Mouse (Mus musculus) intestine, embryonic 16.5 days (tissue): ENCODE data around the gene Zranb3. TPM values are rescaled to one million over a fixed set of nuclear protein-coding genes. Genes with fewer than 3 reads are reported as not detected.

Experiments used
- ATAC-seq: fragments of 200-750 bp; cut with Nextera tagmentation; 2 replicates; pipeline ENCODE4 v1.8.0; 2017; ENCODE audit warnings: moderate TSS enrichment, moderate library complexity
- H3K27ac ChIP-seq: fragments of 300-500 bp; sonication (generic); 2 replicates; pipeline ENCODE4 v1.5.1; 2014; ENCODE audit warnings: mild to moderate bottlenecking, low read length
- H3K27me3 ChIP-seq: fragments of 300-500 bp; sonication (generic); replicated peaks from 2 replicates; pipeline ENCODE4 v1.6.1; 2014; ENCODE audit warnings: low read length, control low read depth, mixed read lengths; ENCODE audit not compliant: control insufficient read depth, insufficient read depth
- H3K36me3 ChIP-seq: fragments of 300-500 bp; sonication (generic); 2 replicates; pipeline ENCODE4 v1.6.1; 2014; ENCODE audit warnings: low read length, control low read depth; ENCODE audit not compliant: control insufficient read depth, insufficient read depth
- H3K4me1 ChIP-seq: fragments of 300-500 bp; sonication (generic); 2 replicates; pipeline ENCODE4 v1.6.1; 2014; ENCODE audit warnings: low read length, control low read depth, mixed read lengths; ENCODE audit not compliant: control insufficient read depth, insufficient read depth
- H3K4me2 ChIP-seq: fragments of 300-500 bp; sonication (generic); 2 replicates; pipeline ENCODE4 v1.6.1; 2014; ENCODE audit warnings: low read depth, low read length, control low read depth
- H3K4me3 ChIP-seq: fragments of 300-500 bp; sonication (generic); 2 replicates; pipeline ENCODE4 v1.5.1; 2014; ENCODE audit warnings: mild to moderate bottlenecking, low read length
- H3K9ac ChIP-seq: fragments of 300-500 bp; sonication (generic); 2 replicates; pipeline ENCODE4 v1.6.1; 2014; ENCODE audit warnings: low read depth, low read length
- H3K9me3 ChIP-seq: fragments of 300-500 bp; sonication (generic); 2 replicates; pipeline ENCODE4 v1.6.1; 2016; ENCODE audit warnings: low read length, control low read depth; ENCODE audit not compliant: control insufficient read depth
- WGBS: fragments of 180-500 bp; shearing (Covaris S2); extraction: QIAGEN DNeasy Blood & Tissue Kit; methylation state at CpG from one replicate; pipeline ENCODE4 v1.1.7; 2014; 5-methylcytosine and 5-hydroxymethylcytosine counted together
- polyA plus RNA-seq: library from polyadenylated mRNA; unstranded; fragments of >200 nt; fragmentation: Nextera tagmentation; extraction: Ambion mirVana; gene quantifications from 2 replicates; pipeline ENCODE4 v1.2.1, GENCODE M21; 2015

Gene Zranb3
- polyA plus RNA-seq, 1 experiment from 2014 or later, result 5.4 TPM

- no peak overlapping the region for H3K4me3 ChIP-seq
- no peak for ATAC-seq
- H3K9me3 ChIP-seq, result no peaks in the 10 kb centered on the region
- no peaks in the 10 kb centered on the region for H3K36me3 ChIP-seq
- no peaks in the 10 kb centered on the region for H3K4me1 ChIP-seq
- no peak overlapping the region for H3K27ac ChIP-seq
- H3K4me2 ChIP-seq, result no peak overlapping the region
- 90% methylated on average over 6 of the region's 6 CpGs for WGBS
- H3K9ac ChIP-seq, result no peak overlapping the region
- no peaks in the 10 kb centered on the region for H3K27me3 ChIP-seq
Measured at GRCm38 (mm10) chr1:128064716-128065115, 38.1 kb downstream of the Zranb3 start.

- no peak overlapping the region for H3K27ac ChIP-seq
- ATAC-seq, result no peak
Measured at GRCm38 (mm10) chr1:128062167-128062566, 40.7 kb downstream of the Zranb3 start.

DNA sequence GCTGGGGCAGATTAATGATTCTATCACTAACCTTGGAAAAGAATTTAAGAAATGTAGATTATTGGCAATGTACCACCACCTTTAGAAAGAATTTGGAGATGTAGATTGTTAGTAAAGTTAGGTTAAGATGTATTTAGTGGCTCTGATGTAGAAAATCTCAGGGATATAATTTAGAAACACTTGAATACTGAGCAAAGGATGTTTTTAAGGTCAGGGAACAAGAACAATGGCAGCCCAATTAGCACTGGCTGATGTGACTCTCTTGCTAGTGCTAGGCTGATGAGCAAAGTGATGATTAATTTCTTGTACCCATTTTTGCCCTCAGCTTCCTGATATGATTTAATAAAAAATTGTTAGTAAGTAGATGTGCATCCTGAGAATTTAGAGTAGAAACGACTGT, 41.4 kb downstream of the Zranb3 start:
- H3K36me3 ChIP-seq, result no peaks in the 10 kb centered on the region
- H3K9me3 ChIP-seq, result no peaks in the 10 kb centered on the region
- no peaks in the 10 kb centered on the region for H3K4me1 ChIP-seq
- no peak overlapping the region for H3K4me3 ChIP-seq
- H3K27ac ChIP-seq, result no peak overlapping the region
- no peak overlapping the region for H3K9ac ChIP-seq
- no peak for ATAC-seq
- 73% methylated on average over 1 of the region's 1 CpGs for WGBS
- H3K27me3 ChIP-seq, result no peaks in the 10 kb centered on the region
- H3K4me2 ChIP-seq, result no peak overlapping the region

More at GRCm38 (mm10) chr1:128062167-128062566, 40.7 kb downstream of the Zranb3 start:
- H3K4me3 ChIP-seq, result no peak overlapping the region
- H3K9me3 ChIP-seq, result no peaks in the 10 kb centered on the region
- H3K9ac ChIP-seq, result no peak overlapping the region
- no peaks in the 10 kb centered on the region for H3K4me1 ChIP-seq
- no peak overlapping the region for H3K4me2 ChIP-seq
- no peaks in the 10 kb centered on the region for H3K27me3 ChIP-seq
- WGBS, result 81% methylated on average over 1 of the region's 1 CpGs
- H3K36me3 ChIP-seq, result no peaks in the 10 kb centered on the region

GRCm38 (mm10) chr1:128060655-128061344, 42.0 kb downstream of the Zranb3 start:
- Histone ChIP-seq H3K9ac (no peak overlapping the region), H3K9me3 (no peaks in the 10 kb centered on the region), H3K4me2 (no peak overlapping the region), H3K4me3 (no peak overlapping the region), H3K4me1 (no peaks in the 10 kb centered on the region), H3K27ac (no peak overlapping the region), H3K36me3 (no peaks in the 10 kb centered on the region), H3K27me3 (no peaks in the 10 kb centered on the region)
- ATAC-seq, result no peak
- 70% methylated on average over 8 of the region's 8 CpGs for WGBS

GRCm38 (mm10) chr1:128058625-128059024, 44.2 kb downstream of the Zranb3 start:
- no peaks in the 10 kb centered on the region for H3K9me3 ChIP-seq
- no peaks in the 10 kb centered on the region for H3K4me1 ChIP-seq
- H3K36me3 ChIP-seq, result no peaks in the 10 kb centered on the region
- H3K27me3 ChIP-seq, result no peaks in the 10 kb centered on the region
- 91% methylated on average over 5 of the region's 5 CpGs for WGBS
- H3K4me3 ChIP-seq, result no peak overlapping the region
- H3K27ac ChIP-seq, result no peak overlapping the region
- no peak overlapping the region for H3K9ac ChIP-seq
- H3K4me2 ChIP-seq, result no peak overlapping the region
- no peak for ATAC-seq

DNA sequence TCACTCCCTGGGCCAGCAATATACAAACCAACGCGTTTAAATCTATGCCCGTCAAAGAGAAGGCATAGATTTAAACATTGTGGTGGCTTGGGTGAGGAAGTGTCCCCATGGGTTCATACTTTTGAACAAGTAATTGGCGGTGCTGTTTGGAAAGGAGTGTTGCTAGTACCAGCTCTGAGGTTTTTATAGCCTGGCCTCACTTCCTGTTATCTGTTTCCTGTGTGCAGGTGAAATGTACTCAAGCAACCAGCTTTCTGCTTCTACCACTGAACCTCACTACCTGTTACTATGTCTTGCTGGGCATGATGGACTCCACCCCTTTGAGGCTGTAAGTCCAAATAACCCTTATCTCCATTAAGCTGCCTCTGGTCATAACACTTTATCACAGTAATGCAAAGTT, 45.6 kb downstream of the Zranb3 start:
- no peak overlapping the region for H3K4me2 ChIP-seq
- H3K27ac ChIP-seq, result no peak overlapping the region
- no peaks in the 10 kb centered on the region for H3K9me3 ChIP-seq
- H3K27me3 ChIP-seq, result no peaks in the 10 kb centered on the region
- no peak overlapping the region for H3K9ac ChIP-seq
- H3K4me1 ChIP-seq, result no peaks in the 10 kb centered on the region
- no peak for ATAC-seq
- WGBS, result 92% methylated on average over 4 of the region's 4 CpGs
- H3K4me3 ChIP-seq, result no peak overlapping the region
- no peaks in the 10 kb centered on the region for H3K36me3 ChIP-seq

DNA sequence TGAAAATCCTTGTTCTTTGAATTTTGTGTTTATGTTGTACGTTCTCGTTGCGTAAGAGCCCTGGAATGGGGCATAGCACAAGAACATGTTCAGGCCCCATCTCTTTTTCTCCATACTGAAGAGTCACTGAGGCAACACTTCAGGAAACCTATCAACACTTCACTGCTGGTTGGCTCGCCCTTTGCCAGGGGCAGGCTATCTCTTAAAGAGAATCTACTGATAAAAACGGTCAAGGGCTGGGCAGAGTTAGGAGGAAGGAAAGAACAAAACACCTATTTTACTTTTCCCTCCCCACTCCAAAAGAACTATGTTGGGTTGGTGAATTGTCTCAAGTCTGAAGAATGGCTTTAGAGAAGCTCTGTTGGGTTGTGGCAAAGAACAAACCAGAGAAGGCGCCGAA, 55.9 kb downstream of the Zranb3 start:
- WGBS, result 89% methylated on average over 7 of the region's 7 CpGs
- Histone ChIP-seq H3K4me1 (no peaks in the 10 kb centered on the region), H3K27me3 (no peaks in the 10 kb centered on the region), H3K9me3 (no peaks in the 10 kb centered on the region), H3K4me3 (no peak overlapping the region), H3K36me3 (no peaks in the 10 kb centered on the region), H3K4me2 (no peak overlapping the region), H3K9ac (no peak overlapping the region), H3K27ac (no peak overlapping the region)
- ATAC-seq, result no peak

DNA sequence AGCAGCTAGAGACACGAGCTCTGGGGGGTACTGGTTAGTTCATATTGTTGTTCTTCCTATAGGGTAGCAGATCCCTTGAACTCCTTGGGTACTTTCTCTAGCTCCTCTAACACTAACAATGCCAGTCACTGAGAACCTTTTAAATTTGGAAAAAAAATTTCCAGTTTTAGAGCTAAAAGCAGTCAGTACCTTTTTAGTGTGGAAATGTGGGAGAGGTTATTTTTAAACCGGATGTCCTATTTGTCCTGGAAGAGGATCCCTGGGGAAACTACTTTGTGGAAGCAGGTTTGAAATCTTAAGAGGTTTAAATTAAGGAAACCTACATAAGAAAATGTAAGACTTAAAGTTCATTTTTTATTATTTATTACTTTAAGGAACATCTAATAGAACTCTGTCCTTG, 56.4 kb downstream of the Zranb3 start:
- 93% methylated on average over 2 of the region's 2 CpGs for WGBS
- H3K27me3 ChIP-seq, result no peaks in the 10 kb centered on the region

GRCm38 (mm10) chr1:128044181-128044580, 58.7 kb downstream of the Zranb3 start:
- no peaks in the 10 kb centered on the region for H3K9me3 ChIP-seq
- H3K4me1 ChIP-seq, result no peaks in the 10 kb centered on the region
- no peak overlapping the region for H3K4me3 ChIP-seq
- H3K4me2 ChIP-seq, result no peak overlapping the region
- H3K36me3 ChIP-seq, result no peaks in the 10 kb centered on the region
- 92% methylated on average over 4 of the region's 4 CpGs for WGBS
- no peaks in the 10 kb centered on the region for H3K27me3 ChIP-seq
- no peak overlapping the region for H3K27ac ChIP-seq
- H3K9ac ChIP-seq, result no peak overlapping the region
- ATAC-seq, result no peak

More for the DNA sequence above, 56.4 kb downstream of the Zranb3 start:
- Histone ChIP-seq H3K36me3 (no peaks in the 10 kb centered on the region), H3K27ac (no peak overlapping the region), H3K9me3 (no peaks in the 10 kb centered on the region), H3K4me1 (no peaks in the 10 kb centered on the region), H3K4me2 (no peak overlapping the region), H3K4me3 (no peak overlapping the region), H3K9ac (no peak overlapping the region)
- ATAC-seq, result no peak

DNA sequence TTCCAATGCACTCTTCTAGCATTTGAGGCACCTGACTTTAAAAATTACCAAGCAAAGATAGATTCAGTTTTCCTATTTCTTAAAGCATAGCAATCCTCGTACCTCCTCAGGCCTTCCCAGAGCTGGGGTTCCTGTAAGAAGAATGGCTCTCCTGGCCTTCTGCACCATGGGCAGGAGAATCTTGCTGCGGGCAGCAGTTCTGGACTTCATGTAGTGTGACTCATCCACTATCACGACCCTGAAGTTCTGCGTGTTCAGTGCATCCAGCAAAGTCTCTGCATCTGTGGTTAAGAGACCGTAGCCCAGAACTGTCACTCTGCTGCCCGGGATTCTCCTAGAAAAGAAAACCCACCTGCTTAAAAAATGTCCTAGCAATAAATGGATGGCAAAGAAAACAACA, 66.6 kb downstream of the Zranb3 start:
- no peaks in the 10 kb centered on the region for H3K36me3 ChIP-seq
- no peak for ATAC-seq
- H3K4me3 ChIP-seq, result no peak overlapping the region
- H3K9ac ChIP-seq, result no peak overlapping the region
- H3K27ac ChIP-seq, result no peak overlapping the region
- H3K9me3 ChIP-seq, result no peaks in the 10 kb centered on the region
- H3K27me3 ChIP-seq, result no peaks in the 10 kb centered on the region
- no peaks in the 10 kb centered on the region for H3K4me1 ChIP-seq
- WGBS, result 88% methylated on average over 6 of the region's 6 CpGs
- H3K4me2 ChIP-seq, result no peak overlapping the region
